Mouse (Mus musculus) left cerebral cortex, adult 8-10 months (tissue): Measurements from ENCODE around the gene Fsd2. TPM values are rescaled to one million over a fixed set of nuclear protein-coding genes. Genes with fewer than 3 reads are reported as not detected.

Source experiments
- total RNA-seq, 4 experiments: library from RNA; stranded (reverse); gene quantifications; 2 replicates each; pipeline ENCODE4 v1.2.4; 2022

Fsd2 gene
- total RNA-seq, 4 experiments from 2014 or later = 0.19 to 0.57 (median 0.26) TPM

Other genes starting within 250 kb of the Fsd2 start
- gene Rps17, start 221.7 kb downstream of the Fsd2 start, total RNA-seq = 100 to 1,000 TPM; 520 to 601 (median 552) TPM
- gene Cpeb1, start 111.5 kb downstream of the Fsd2 start, total RNA-seq = 100 to 1,000 TPM in 1 of 4 experiments, 10 to 100 TPM in 3; 90.7 to 103 (median 99.6) TPM
- 100 to 1,000 TPM; 146 to 157 (median 150) TPM for gene Ap3b2, start 73.0 kb downstream of the Fsd2 start, total RNA-seq
- gene BC048679, start 68.7 kb downstream of the Fsd2 start, total RNA-seq = not detected
- gene Whamm, start 4.3 kb upstream of the Fsd2 start, total RNA-seq = 10 to 100 TPM; 13.9 to 21.3 (median 18.9) TPM
- 10 to 100 TPM; 52.0 to 72.2 (median 56.2) TPM for gene Homer2, start 140.6 kb upstream of the Fsd2 start, total RNA-seq
- 10 to 100 TPM; 78.2 to 89.6 (median 84.4) TPM for gene Ramac, start 196.0 kb upstream of the Fsd2 start, total RNA-seq
- gene 3110040N11Rik, start 222.5 kb upstream of the Fsd2 start, total RNA-seq = 10 to 100 TPM; 24.6 to 32.7 (median 27.1) TPM